Mouse (Mus musculus) C2C12 (cell line): ENCODE data around the gene Nrxn3.

Experiments
- CEBPB ChIP-seq: IDR thresholded peaks from one replicate; pipeline ENCODE4 v1.6.1; 2011; ENCODE audit warnings: low read depth, mild to moderate bottlenecking, control low read depth, moderate library complexity
- CTCF ChIP-seq: IDR thresholded peaks from one replicate; pipeline ENCODE4 v1.5.1; 2011; ENCODE audit not compliant: control insufficient read depth, insufficient read depth, insufficient read length
- FOSL1 ChIP-seq: IDR thresholded peaks from one replicate; pipeline ENCODE4 v1.8.0; 2011; ENCODE audit warnings: mild to moderate bottlenecking, low read length; ENCODE audit not compliant: poor library complexity, insufficient read depth, severe bottlenecking
- MAX ChIP-seq: IDR thresholded peaks from one replicate; pipeline ENCODE4 v1.6.1; 2011; ENCODE audit warnings: mild to moderate bottlenecking, control low read depth
- MYOD1 ChIP-seq: IDR thresholded peaks from one replicate; pipeline ENCODE4 v1.6.1; 2011; ENCODE audit warnings: low read depth; ENCODE audit not compliant: control insufficient read depth, insufficient read length
- MYOG ChIP-seq: IDR thresholded peaks from one replicate; pipeline ENCODE4 v1.6.1; 2011; ENCODE audit not compliant: control insufficient read depth, insufficient read length; ENCODE audit errors: extremely low read depth

DNA sequence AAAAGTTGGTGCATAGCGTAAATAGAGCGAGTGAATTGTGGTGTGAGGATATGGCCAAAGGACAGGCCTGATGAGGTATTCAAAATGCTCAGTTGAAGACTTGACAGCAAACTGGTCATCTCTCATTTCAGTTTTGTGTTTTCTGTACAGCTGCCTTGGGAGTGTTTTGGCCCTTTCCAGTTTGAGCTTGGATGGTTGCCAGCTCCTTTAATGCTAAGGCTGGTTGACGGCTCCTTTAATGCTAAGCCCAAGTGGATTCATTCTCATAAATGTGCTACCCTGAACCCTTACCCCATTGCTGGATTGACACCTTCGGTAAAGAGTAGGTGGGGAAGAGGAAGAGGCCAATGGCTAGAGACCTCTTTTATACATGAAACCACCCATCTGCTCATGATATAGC lies 131.4 kb downstream of the Nrxn3 start:
- no peak for TF ChIP-seq CTCF
- TF ChIP-seq FOSL1, result no peak
- no peak for TF ChIP-seq MYOD1
- TF ChIP-seq CEBPB, result no peak
- no peak for TF ChIP-seq MAX
- TF ChIP-seq MYOG, result no peak
